Mouse (Mus musculus) forebrain, postnatal 0 days (tissue): Measurements from ENCODE around the gene Prkaa1. TPM values are rescaled to one million over a fixed set of nuclear protein-coding genes. Genes with fewer than 3 reads are reported as not detected.

Experiments
- ATAC-seq: fragments of 200-750 bp; cut with Nextera tagmentation; 2 replicates; pipeline ENCODE4 v1.8.0; 2017; ENCODE audit warnings: mild to moderate bottlenecking, moderate library complexity
- DNase-seq: peaks from one replicate; pipeline ENCODE4 v3.0.0-alpha.2; 2015
- H3K27ac ChIP-seq: fragments of 300-500 bp; sonication (generic); 2 replicates; pipeline ENCODE4 v1.5.1; 2014; ENCODE audit warnings: low read depth, mild to moderate bottlenecking, antibody characterized with exemption, low read length, moderate library complexity, mixed read lengths
- H3K27me3 ChIP-seq: fragments of 300-500 bp; sonication (generic); 2 replicates; pipeline ENCODE4 v1.6.1; 2014; ENCODE audit warnings: mild to moderate bottlenecking, low read length, mixed read lengths; ENCODE audit not compliant: insufficient read depth
- H3K36me3 ChIP-seq: fragments of 300-500 bp; sonication (generic); 2 replicates; pipeline ENCODE4 v1.6.1; 2014; ENCODE audit warnings: mild to moderate bottlenecking, moderate library complexity; ENCODE audit not compliant: insufficient read depth
- H3K4me1 ChIP-seq: fragments of 300-500 bp; sonication (generic); 2 replicates; pipeline ENCODE4 v1.6.1; 2014; ENCODE audit warnings: antibody characterized with exemption; ENCODE audit not compliant: insufficient read depth
- H3K4me2 ChIP-seq: fragments of 300-500 bp; sonication (generic); 2 replicates; pipeline ENCODE4 v1.6.1; 2014; ENCODE audit warnings: low read depth, mild to moderate bottlenecking, moderate library complexity
- H3K4me3 ChIP-seq: fragments of 300-500 bp; sonication (generic); 2 replicates; pipeline ENCODE4 v1.5.1; 2014; ENCODE audit warnings: low read depth, low read length, mixed read lengths
- H3K9ac ChIP-seq: fragments of 300-500 bp; sonication (generic); 2 replicates; pipeline ENCODE4 v1.6.1; 2014; ENCODE audit warnings: mild to moderate bottlenecking
- H3K9me3 ChIP-seq: fragments of 300-500 bp; sonication (generic); 2 replicates; pipeline ENCODE4 v1.6.1; 2016; ENCODE audit warnings: low read length
- CTCF ChIP-seq: sonication (generic); IDR thresholded peaks from 2 replicates; pipeline ENCODE4 v1.5.1; 2016; ENCODE audit warnings: antibody characterized with exemption, control low read depth, low read depth
- WGBS: fragments of 180-500 bp; shearing (Covaris S2); extraction: QIAGEN DNeasy Blood & Tissue Kit; methylation state at CpG from one replicate; pipeline ENCODE4 v1.1.7; 2014; 5-methylcytosine and 5-hydroxymethylcytosine counted together
- polyA plus RNA-seq: library from polyadenylated mRNA; unstranded; fragments of >200 nt; fragmentation: Nextera tagmentation; extraction: Ambion mirVana; gene quantifications from 2 replicates; pipeline ENCODE4 v1.2.1, GENCODE M21; 2015
- total RNA-seq: library from RNA; depleted of rRNA; stranded (reverse); fragments of >200 nt; gene quantifications from 2 replicates; pipeline ENCODE4 v1.2.3, GENCODE M21; 2014

The Prkaa1 gene
- total and polyA plus RNA-seq, 2 experiments from 2014 or later: 10.8 to 24.1 TPM

GRCm38 (mm10) chr15:5139366-5139765, 4.3 kb upstream of the Prkaa1 start:
- TF ChIP-seq CTCF: no peak
- H3K27ac ChIP-seq: no peak overlapping the region
- DNase-seq: no peak
- WGBS: 89% methylated on average over 2 of the region's 2 CpGs
- H3K4me3 ChIP-seq: no peak overlapping the region
- H3K9ac ChIP-seq: no peak overlapping the region
- H3K27me3 ChIP-seq: no peaks in the 10 kb centered on the region
- H3K4me1 ChIP-seq: no peaks in the 10 kb centered on the region
- H3K36me3 ChIP-seq: no peaks in the 10 kb centered on the region
- no peaks in the 10 kb centered on the region for H3K9me3 ChIP-seq
- no peak for ATAC-seq
- H3K4me2 ChIP-seq: no peak overlapping the region

GRCm38 (mm10) chr15:5139863-5140262, 3.8 kb upstream of the Prkaa1 start:
- ATAC-seq (no peak), DNase-seq (no peak)
- H3K36me3 ChIP-seq: no peaks in the 10 kb centered on the region
- H3K27me3 ChIP-seq: no peaks in the 10 kb centered on the region
- H3K4me1 ChIP-seq: 0 out of 2 replicates have a peak, but pooled peaks cover under 1% of the 10 kb centered on the region
- H3K27ac ChIP-seq: no peak overlapping the region
- H3K9ac ChIP-seq: no peak overlapping the region
- 89% methylated on average over 7 of the region's 7 CpGs for whole genome bisulfite sequencing
- no peaks in the 10 kb centered on the region for H3K9me3 ChIP-seq
- TF ChIP-seq CTCF: no peak
- H3K4me2 ChIP-seq: no peak overlapping the region
- H3K4me3 ChIP-seq: no peak overlapping the region

DNA sequence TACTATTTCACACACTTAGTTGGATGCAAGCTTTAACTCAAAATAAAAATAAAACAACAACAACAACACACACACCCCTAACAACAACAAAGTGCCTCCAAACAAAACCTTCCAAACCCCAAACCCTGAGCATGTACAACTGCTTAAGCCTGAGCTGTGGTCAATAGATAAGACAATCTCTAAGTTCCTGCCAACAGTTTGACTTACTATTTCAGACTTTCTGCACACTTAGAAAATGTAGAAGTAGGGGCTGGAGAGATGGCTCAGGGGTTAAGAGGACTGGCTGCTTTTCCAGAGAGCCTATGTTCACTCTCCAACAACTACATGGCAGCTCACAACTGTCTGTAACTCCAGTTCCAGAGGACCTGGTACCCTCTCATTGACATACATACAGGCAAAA, 3.3 kb upstream of the Prkaa1 start:
- DNase-seq: no peak
- Histone ChIP-seq H3K36me3 (no peaks in the 10 kb centered on the region), H3K9ac (no peak overlapping the region), H3K4me1 (peaks cover 5% of the 10 kb centered on the region), H3K4me2 (no peak overlapping the region), H3K27me3 (no peaks in the 10 kb centered on the region), H3K4me3 (no peak overlapping the region), H3K9me3 (no peaks in the 10 kb centered on the region), H3K27ac (no peak overlapping the region)
- no peak for ATAC-seq
- no peak for TF ChIP-seq CTCF

DNA sequence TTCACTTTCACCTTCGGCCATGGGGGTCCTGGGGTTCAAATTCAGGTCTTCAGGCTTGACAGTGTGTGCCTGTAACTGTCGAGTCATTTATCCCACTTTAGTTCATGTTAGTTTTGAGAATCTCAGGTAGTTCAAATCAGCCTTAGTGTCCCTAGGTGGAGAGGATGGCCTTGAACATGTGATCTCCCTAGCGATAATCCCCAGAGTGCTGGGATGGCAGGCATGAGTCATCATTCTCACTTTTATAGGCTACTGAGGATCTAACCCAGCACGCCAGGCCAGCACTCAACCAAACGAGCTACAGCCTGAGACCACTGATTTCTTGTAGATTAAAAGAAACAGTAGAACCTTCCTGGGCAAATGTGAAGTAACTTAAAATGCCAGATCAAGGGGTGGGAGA, 1.6 kb upstream of the Prkaa1 start:
- no peak overlapping the region for H3K4me2 ChIP-seq
- H3K36me3 ChIP-seq: no peaks in the 10 kb centered on the region
- no peaks in the 10 kb centered on the region for H3K27me3 ChIP-seq
- DNase-seq: no peak
- ATAC-seq: no peak
- TF ChIP-seq CTCF: no peak
- H3K9me3 ChIP-seq: no peaks in the 10 kb centered on the region
- H3K4me1 ChIP-seq: peaks cover 9% of the 10 kb centered on the region
- WGBS: 65% methylated on average over 5 of the region's 5 CpGs
- H3K27ac ChIP-seq: no peak overlapping the region
- H3K9ac ChIP-seq: no peak overlapping the region
- H3K4me3 ChIP-seq: no peak overlapping the region

DNA sequence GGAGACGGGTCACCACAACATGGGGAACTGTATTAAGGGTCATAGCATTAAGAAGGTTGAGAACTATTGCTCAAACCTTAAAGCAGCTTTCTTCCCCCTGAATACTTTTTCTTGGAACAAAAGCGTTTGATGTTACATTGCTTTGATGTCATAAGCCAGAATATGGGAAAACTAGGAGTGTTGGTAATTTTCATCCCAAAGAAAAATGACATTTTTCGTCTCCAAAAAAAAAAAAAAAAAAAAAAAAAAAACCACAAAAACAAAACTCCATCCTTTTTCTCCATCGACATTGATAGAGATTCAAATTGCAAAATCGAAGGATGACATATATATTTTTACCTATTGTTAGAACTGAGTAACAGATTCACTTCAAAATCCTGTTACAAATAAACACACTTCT, 947 bp upstream of the Prkaa1 start:
- Histone ChIP-seq H3K4me2 (peak overlapping the region; percentile 58), H3K9ac (no peak overlapping the region), H3K4me3 (peak overlapping the region; percentile 93), H3K27ac (no peak overlapping the region), H3K36me3 (no peaks in the 10 kb centered on the region), H3K4me1 (peaks cover 9% of the 10 kb centered on the region), H3K27me3 (no peaks in the 10 kb centered on the region), H3K9me3 (no peaks in the 10 kb centered on the region)
- 65% methylated on average over 5 of the region's 5 CpGs for WGBS
- ATAC-seq: no peak
- TF ChIP-seq CTCF: no peak
- DNase-seq: no peak

GRCm38 (mm10) chr15:5144021-5144778, 539 bp downstream of the Prkaa1 start:
- peak; percentile 91 for ATAC-seq
- peak; percentile 58 for TF ChIP-seq CTCF
- Histone ChIP-seq H3K9ac (peak overlapping the region; percentile 91), H3K27me3 (no peaks in the 10 kb centered on the region), H3K4me2 (peak overlapping the region; percentile 58), H3K4me3 (peak overlapping the region; percentile 93), H3K4me1 (peaks cover 9% of the 10 kb centered on the region), H3K36me3 (no peaks in the 10 kb centered on the region), H3K27ac (peak overlapping the region; percentile 90), H3K9me3 (no peaks in the 10 kb centered on the region)
- 3% methylated on average over 59 of the region's 61 CpGs for WGBS
- peak; percentile 82 for DNase-seq

DNA sequence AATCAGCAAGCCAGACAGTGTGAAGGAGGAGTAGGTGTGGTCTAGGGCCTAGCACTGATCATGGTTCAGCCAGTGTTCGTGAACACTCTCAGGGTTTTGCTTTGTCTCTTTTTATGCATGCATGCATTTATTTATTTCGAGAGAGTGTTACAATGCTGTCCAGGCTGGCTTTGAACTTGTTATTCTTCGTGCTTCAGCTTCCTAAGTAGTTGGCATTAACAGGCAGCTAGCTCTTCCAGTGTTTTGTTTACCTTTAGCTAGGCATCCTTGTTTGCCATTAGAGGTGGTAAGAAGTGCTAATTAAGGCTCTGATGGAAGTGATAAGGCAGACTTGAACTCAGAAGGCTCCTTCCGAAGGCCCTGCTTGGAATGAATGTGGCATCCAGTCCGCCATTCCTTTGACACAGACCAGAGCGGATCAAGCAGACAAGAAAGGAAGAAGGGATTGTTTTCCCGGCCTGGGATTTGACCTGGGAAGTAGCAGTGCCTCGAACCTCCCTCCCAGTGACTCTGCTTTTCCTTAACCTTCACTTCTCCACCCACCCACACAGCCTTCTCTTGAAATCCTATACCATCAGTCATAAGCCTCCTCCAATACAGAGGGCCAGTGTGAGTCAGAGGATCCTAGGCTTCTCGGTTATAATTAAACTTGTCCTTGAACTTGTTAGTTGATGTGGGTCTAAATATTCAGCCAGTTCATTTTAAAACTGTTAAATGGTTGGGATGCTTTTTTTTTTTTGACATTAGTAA, 1.7 kb downstream of the Prkaa1 start:
- no peak overlapping the region for H3K27ac ChIP-seq
- no peak for TF ChIP-seq CTCF
- 38% methylated on average over 9 of the region's 9 CpGs for WGBS
- H3K27me3 ChIP-seq: no peaks in the 10 kb centered on the region
- ATAC-seq: no peak
- peak overlapping the region; percentile 93; the same call in 1 of the 2 replicates for H3K4me3 ChIP-seq
- peak overlapping the region; percentile 58 for H3K4me2 ChIP-seq
- no peaks in the 10 kb centered on the region for H3K36me3 ChIP-seq
- no peak for DNase-seq
- H3K9me3 ChIP-seq: no peaks in the 10 kb centered on the region
- H3K9ac ChIP-seq: no peak overlapping the region
- peaks cover 12% of the 10 kb centered on the region for H3K4me1 ChIP-seq
